ENCODE assay signal across 8 mouse cellular contexts in genomic region chr2:167690219-167690961, GRCm38 (mm10). TPM values are rescaled to one million over a fixed set of nuclear protein-coding genes. Genes with fewer than 3 reads are reported as not detected.
A peak's percentile ranks its signal among the peaks of the same experiment; 100 is the strongest.
DNase-seq lines count a peak whose midpoint lies in the region; ATAC-seq and TF ChIP-seq lines count a peak whose summit lies in the region.

No protein-coding gene starts in this region.

- in situ Hi-C loops in ES-E14 (cut with MboI; ENCODE audit: low sequenced_read_pairs in 2 of 2, unreplicated experiment in 2 of 2) = no loop called here

- H3K4me2 ChIP-seq in midbrain, embryonic 12.5 days (replicated peaks) = peak overlapping the region; percentile 72; the same call in 1 of the 2 replicates

- peak; percentile 80 to 91 for DNase-seq in adrenal gland, adult (ENCODE audit: inconsistent age in 2 of 2, low spot score in 1 of 2)
- DNase-seq in adrenal gland, postnatal 4 days (ENCODE audit: low spot score in 2 of 2) = no peak
- no peak for DNase-seq in ES-E14 (ENCODE audit: low read depth, low spot score)
- no peak for DNase-seq in forebrain, embryonic 10.5 days (ENCODE audit: extremely low spot score, low spot score)
- DNase-seq in heart, postnatal 4 days = peak; percentile 56
- peak; percentile 49 to 55 for DNase-seq in left cerebral cortex, postnatal 36 days (ENCODE audit: low spot score in 2 of 2)
- DNase-seq in embryo, embryonic 10 days (ENCODE audit: low spot score) = no peak

- H3K27me3 ChIP-seq in forebrain, embryonic 10.5 days (ENCODE audit: poor library complexity, severe bottlenecking) = peaks cover 78% of the 10 kb centered on the region
- H3K27me3 ChIP-seq in midbrain, embryonic 12.5 days = peaks cover 77% of the 10 kb centered on the region

- no peak overlapping the region for H3K27ac ChIP-seq in ES-E14 (ENCODE audit: insufficient read depth, low read depth, low read length, poor library complexity, severe bottlenecking)
- no peak overlapping the region for H3K27ac ChIP-seq in forebrain, embryonic 10.5 days
- no peak overlapping the region for H3K27ac ChIP-seq in midbrain, embryonic 12.5 days (replicated peaks)

- peaks cover 0 to 11% of the 10 kb centered on the region in 2 experiments; a peak in 1 of 4 replicates for H3K4me1 ChIP-seq in ES-E14 (ENCODE audit: control insufficient read depth in 2 of 2, insufficient read depth in 2 of 2, low read length in 2 of 2, poor library complexity in 1 of 2)
- H3K4me1 ChIP-seq in forebrain, embryonic 10.5 days = peaks cover 26% of the 10 kb centered on the region
- peaks cover 17% of the 10 kb centered on the region for H3K4me1 ChIP-seq in midbrain, embryonic 12.5 days

- WGBS in forebrain, embryonic 10.5 days = 70% methylated on average over 15 of the region's 15 CpGs
- 65% methylated on average over 14 of the region's 15 CpGs for WGBS in midbrain, embryonic 12.5 days

- no peak for ATAC-seq in midbrain, embryonic 12.5 days (ENCODE audit: low FRiP score, low read depth)

- H3K36me3 ChIP-seq in ES-E14 (ENCODE audit: control insufficient read depth, insufficient read depth, low read length, poor library complexity, severe bottlenecking) = no peaks in the 10 kb centered on the region; the same call in 1 of the 2 replicates
- H3K36me3 ChIP-seq in forebrain, embryonic 10.5 days (replicated peaks) = no peaks in the 10 kb centered on the region
- no peaks in the 10 kb centered on the region for H3K36me3 ChIP-seq in midbrain, embryonic 12.5 days

- intact Hi-C loops in left cerebral cortex, postnatal 36 days (cut with DNase I) = loop anchor here (5.0 kb wide), 1 partner anchor 92 kb away; no protein-coding TSS in a partner anchor

- 0 out of 2 replicates have a peak, but pooled peaks cover 1% of the 10 kb centered on the region for H3K9me3 ChIP-seq in ES-E14 (ENCODE audit: control insufficient read depth, insufficient read depth, low read depth, low read length)
- H3K9me3 ChIP-seq in forebrain, embryonic 10.5 days = peaks cover 6% of the 10 kb centered on the region
- no peaks in the 10 kb centered on the region for H3K9me3 ChIP-seq in midbrain, embryonic 12.5 days

- peak overlapping the region; percentile 89 for H3K9ac ChIP-seq in ES-E14 (ENCODE audit: insufficient read depth, low read depth, low read length, poor library complexity, severe bottlenecking)
- no peak overlapping the region for H3K9ac ChIP-seq in midbrain, embryonic 12.5 days (replicated peaks)

- H3K4me3 ChIP-seq in ES-E14 (ENCODE audit: insufficient read depth in 1 of 2, low read depth in 1 of 2, low read length in 2 of 2, poor library complexity in 1 of 2, severe bottlenecking in 1 of 2) = peak overlapping the region; percentile 24 to 78
- peak overlapping the region; percentile 74 for H3K4me3 ChIP-seq in forebrain, embryonic 10.5 days
- peak overlapping the region; percentile 52 for H3K4me3 ChIP-seq in midbrain, embryonic 12.5 days

TF ChIP-seq in ES-E14, 5 proteins besides CTCF, POLR2A, EP300 and RAD21:
- TF ChIP-seq ZC3H11A (IDR thresholded peaks at IDR 0.05; ENCODE audit: borderline replicate concordance, low read depth, low read length) (no peak), ZNF384 (IDR thresholded peaks at IDR 0.05; ENCODE audit: low read depth, low read length) (peak; percentile 27; the same call in 1 of the 2 replicates)

RNA-seq across cellular contexts. Expression of gene Tmem189, which starts 0.8 kb away (rescaled TPM):
- total RNA-seq in adrenal gland, postnatal 4 days (2021) = 10 to 100 TPM; 32.9 to 35.4 TPM
- total RNA-seq in ES-E14 (2012; rRNA removed) = 43.7 and 54.9 TPM in 2 replicates
- polyA plus RNA-seq in forebrain, embryonic 10.5 days (2016; fragmentation: Nextera tagmentation; extraction: Ambion mirVana) = 31.5 and 34.2 TPM in 2 replicates
- total RNA-seq in heart, postnatal 4 days (2021) = 10 to 100 TPM; 41.1 to 41.6 TPM
- 10 to 100 TPM; 45.2 to 48.3 TPM for total RNA-seq in left cerebral cortex, postnatal 36 days (2021)
- 33.6 and 36.5 TPM in 2 replicates for polyA plus RNA-seq in midbrain, embryonic 12.5 days (2016; fragmentation: Nextera tagmentation; extraction: Ambion mirVana)

RNA-seq across cellular contexts. Expression of gene Cebpb, which starts 1.7 kb away (rescaled TPM):
- 100 to 1,000 TPM; 229 to 255 TPM for total RNA-seq in adrenal gland, postnatal 4 days (2021)
- total RNA-seq in ES-E14 (2012; rRNA removed) = 9.1 and 11.2 TPM in 2 replicates
- polyA plus RNA-seq in forebrain, embryonic 10.5 days (2016; fragmentation: Nextera tagmentation; extraction: Ambion mirVana) = 0.33 and 0.44 TPM in 2 replicates
- 10 to 100 TPM; 15.9 to 16.6 TPM for total RNA-seq in heart, postnatal 4 days (2021)
- total RNA-seq in left cerebral cortex, postnatal 36 days (2021) = 10 to 100 TPM; 12.9 to 18.8 TPM
- 2.7 and 3.1 TPM in 2 replicates for polyA plus RNA-seq in midbrain, embryonic 12.5 days (2016; fragmentation: Nextera tagmentation; extraction: Ambion mirVana)

RNA-seq across cellular contexts. Expression of gene Gm20431, which starts 29.1 kb away (rescaled TPM):
- total RNA-seq in adrenal gland, postnatal 4 days (2021) = 10 to 100 TPM; 18.2 to 23.0 TPM
- 21.9 and 37.4 TPM in 2 replicates for total RNA-seq in ES-E14 (2012; rRNA removed)
- polyA plus RNA-seq in forebrain, embryonic 10.5 days (2016; fragmentation: Nextera tagmentation; extraction: Ambion mirVana) = 2.7 and 4.9 TPM in 2 replicates
- 10 to 100 TPM; 23.0 to 26.1 TPM for total RNA-seq in heart, postnatal 4 days (2021)
- total RNA-seq in left cerebral cortex, postnatal 36 days (2021) = 10 to 100 TPM; 42.3 to 46.8 TPM
- polyA plus RNA-seq in midbrain, embryonic 12.5 days (2016; fragmentation: Nextera tagmentation; extraction: Ambion mirVana) = 9.1 and 9.7 TPM in 2 replicates

RNA-seq across cellular contexts. Expression of gene Ube2v1, which starts 58.5 kb away (rescaled TPM):
- 100 to 1,000 TPM; 194 to 200 TPM for total RNA-seq in adrenal gland, postnatal 4 days (2021)
- total RNA-seq in ES-E14 (2012; rRNA removed) = 68.2 and 115 TPM in 2 replicates
- 414 and 416 TPM in 2 replicates for polyA plus RNA-seq in forebrain, embryonic 10.5 days (2016; fragmentation: Nextera tagmentation; extraction: Ambion mirVana)
- 100 to 1,000 TPM; 131 to 137 TPM for total RNA-seq in heart, postnatal 4 days (2021)
- total RNA-seq in left cerebral cortex, postnatal 36 days (2021) = 100 to 1,000 TPM; 246 to 259 TPM
- 297 and 322 TPM in 2 replicates for polyA plus RNA-seq in midbrain, embryonic 12.5 days (2016; fragmentation: Nextera tagmentation; extraction: Ambion mirVana)

Comparison
In these comparisons a context has a peak if more than half of its experiments do, and no peak if none do; other contexts are left out.
1. DNase-seq: peak in adrenal gland, adult (2 of 2), heart, postnatal 4 days (single experiment) and left cerebral cortex, postnatal 36 days (2 of 2); none in adrenal gland, postnatal 4 days (0 of 2), ES-E14 (single experiment), forebrain, embryonic 10.5 days (single experiment) and embryo, embryonic 10 days (single experiment).
2. RNA of gene Cebpb, which starts 1.7 kb away (total RNA-seq): 229 to 255 TPM in adrenal gland, postnatal 4 days; 12.9 to 18.8 TPM in left cerebral cortex, postnatal 36 days, 15.9 to 16.6 TPM in heart, postnatal 4 days and 9.1 to 11.2 TPM in ES-E14; every median in the first group is over 10 times any median in the second.
3. Peak in every context shown above with its lines, with median percentiles within 50 percentile points of each other: H3K4me3 ChIP-seq.